Mouse (Mus musculus) bone marrow, adult 2 months (tissue): ENCODE measurements at regions not wholly inside any gene's neighbourhood (a gene's known extent, or its start where the extent isn't known, plus 50 kb on each side); places are given as distances from the start of the nearest gene placed in this dataset.

Experiments used
- CTCF ChIP-seq: fragments of 200-500 bp; IDR thresholded peaks from 2 replicates; pipeline ENCODE4 v1.5.1; 2011; ENCODE audit warnings: low read length, control low read depth; ENCODE audit not compliant: control insufficient read depth, insufficient read depth
- POLR2A ChIP-seq: fragments of 200-500 bp; IDR thresholded peaks from 2 replicates; pipeline ENCODE4 v1.6.1; 2011; ENCODE audit warnings: low read depth, mild to moderate bottlenecking, control low read depth, low read length, borderline replicate concordance; ENCODE audit not compliant: control insufficient read depth

DNA sequence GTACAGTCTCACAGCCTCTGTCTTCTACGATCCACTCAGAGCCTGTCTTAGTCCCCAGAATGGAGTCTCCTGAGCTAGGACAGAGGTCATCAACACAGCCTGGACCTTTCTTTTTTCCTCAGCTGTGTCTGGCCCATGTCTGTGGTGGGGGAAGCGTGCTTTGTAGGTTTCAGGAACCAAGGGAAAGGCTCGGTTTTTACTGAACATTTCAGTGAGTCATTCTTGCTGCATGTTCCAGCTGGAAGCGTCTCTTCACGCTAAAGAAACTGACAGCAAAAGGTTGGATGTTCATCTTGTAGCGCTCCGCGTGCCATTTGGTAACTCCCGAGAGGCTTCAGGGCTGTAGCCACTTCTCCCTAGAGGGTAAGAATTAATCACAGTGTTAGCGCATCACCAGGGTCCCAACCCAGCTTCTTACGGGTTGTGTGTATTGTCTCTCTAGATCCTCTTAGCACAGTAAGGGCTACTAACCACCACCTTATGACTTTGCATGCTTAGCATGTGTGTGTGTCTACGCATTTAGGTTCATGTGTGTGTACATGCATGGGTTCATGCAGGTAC lies 280.2 kb downstream of the Gm49356 start:
- TF ChIP-seq CTCF: no peak
- no peak for TF ChIP-seq POLR2A
